ENCODE assay signal across 8 mouse cellular contexts in genomic region chr6:145441416-145442110, GRCm38 (mm10).
DNase-seq lines count a peak whose midpoint lies in the region; ATAC-seq and TF ChIP-seq lines count a peak whose summit lies in the region.

No protein-coding gene starts in this region.

- H3K9me3 ChIP-seq in embryonic facial prominence, embryonic 15.5 days (replicated peaks), result no peaks in the 10 kb centered on the region
- no peaks in the 10 kb centered on the region for H3K9me3 ChIP-seq in limb, embryonic 15.5 days

- peak in 1 of 2 experiments; percentile 17 for DNase-seq in left cerebral cortex, adult 2 months (ENCODE audit: extremely low spot score in 1 of 2, low spot score in 2 of 2)
- DNase-seq in left cerebral cortex, adult 8-10 months (ENCODE audit: low spot score in 2 of 2), result no peak
- peak; percentile 74 for DNase-seq in heart, postnatal 4 days
- no peak for DNase-seq in layer of hippocampus, postnatal 36 days

- peaks cover 5% of the 10 kb centered on the region for H3K4me1 ChIP-seq in bone marrow macrophage, adult 2 months (ENCODE audit: control insufficient read depth, insufficient read depth, low read length)
- H3K4me1 ChIP-seq in embryonic facial prominence, embryonic 15.5 days, result peaks cover 46% of the 10 kb centered on the region
- peaks cover 31% of the 10 kb centered on the region for H3K4me1 ChIP-seq in limb, embryonic 15.5 days
- H3K4me1 ChIP-seq in small intestine, adult 2 months (ENCODE audit: control insufficient read depth, insufficient read depth, insufficient read length, low read length), result no peaks in the 10 kb centered on the region

- H3K9ac ChIP-seq in embryonic facial prominence, embryonic 15.5 days, result no peak overlapping the region
- H3K9ac ChIP-seq in limb, embryonic 15.5 days, result no peak overlapping the region

- intact Hi-C loops in left cerebral cortex, adult 2 months (cut with DNase I), result loop anchor here (2.0 kb wide), 1 partner anchor 351 kb away; no protein-coding TSS in a partner anchor

- no peaks in the 10 kb centered on the region for H3K36me3 ChIP-seq in embryonic facial prominence, embryonic 15.5 days
- H3K36me3 ChIP-seq in limb, embryonic 15.5 days, result no peaks in the 10 kb centered on the region
- no peaks in the 10 kb centered on the region for H3K36me3 ChIP-seq in small intestine, adult 2 months (ENCODE audit: control insufficient read depth, insufficient read depth, low read length)

- 43% methylated on average over 18 of the region's 18 CpGs for WGBS in embryonic facial prominence, embryonic 15.5 days
- 54% methylated on average over 18 of the region's 18 CpGs for WGBS in limb, embryonic 15.5 days
- WGBS in small intestine, adult 2 months, result 70% methylated on average over 18 of the region's 18 CpGs

- H3K4me3 ChIP-seq in left cerebral cortex, adult 2 months, result no peak overlapping the region
- no peak overlapping the region for H3K4me3 ChIP-seq in bone marrow macrophage, adult 2 months (ENCODE audit: insufficient read depth, low read length)
- no peak overlapping the region for H3K4me3 ChIP-seq in embryonic facial prominence, embryonic 15.5 days (replicated peaks)
- no peak overlapping the region for H3K4me3 ChIP-seq in limb, embryonic 15.5 days
- no peak overlapping the region for H3K4me3 ChIP-seq in small intestine, adult 2 months (ENCODE audit: low read depth, low read length)

- no peak overlapping the region; the same call in 1 of the 2 replicates for H3K4me2 ChIP-seq in embryonic facial prominence, embryonic 15.5 days (replicated peaks)
- H3K4me2 ChIP-seq in limb, embryonic 15.5 days, result no peak overlapping the region

- ATAC-seq in embryonic facial prominence, embryonic 15.5 days (ENCODE audit: insufficient number of reproducible peaks, low FRiP score, low TSS enrichment, low read depth), result peak; percentile 71
- ATAC-seq in limb, embryonic 15.5 days (ENCODE audit: insufficient number of reproducible peaks, low FRiP score, low TSS enrichment, low read depth), result peak; percentile 27

- peak; percentile 54 for TF ChIP-seq CTCF in left cerebral cortex, adult 2 months (IDR thresholded peaks at IDR 0.05)
- TF ChIP-seq CTCF in bone marrow macrophage, adult 2 months (IDR thresholded peaks at IDR 0.05; ENCODE audit: low read depth, low read length), result peak; percentile 16; the same call in 1 of the 2 replicates
- peak; percentile 26; the same call in 1 of the 2 replicates for TF ChIP-seq CTCF in small intestine, adult 2 months (IDR thresholded peaks at IDR 0.05; ENCODE audit: extremely low read depth, insufficient read length, insufficient replicate concordance, low read depth, low read length)

- no peaks in the 10 kb centered on the region for H3K27me3 ChIP-seq in embryonic facial prominence, embryonic 15.5 days
- no peaks in the 10 kb centered on the region for H3K27me3 ChIP-seq in limb, embryonic 15.5 days
- no peaks in the 10 kb centered on the region for H3K27me3 ChIP-seq in small intestine, adult 2 months (ENCODE audit: control insufficient read depth, insufficient read depth, low read length)

- no peak for TF ChIP-seq POLR2A in bone marrow macrophage, adult 2 months (IDR thresholded peaks at IDR 0.05; ENCODE audit: borderline replicate concordance, low read depth, low read length)
- no peak for TF ChIP-seq POLR2A in small intestine, adult 2 months (IDR thresholded peaks at IDR 0.05; ENCODE audit: low read depth, low read length)

- no peak overlapping the region for H3K27ac ChIP-seq in left cerebral cortex, adult 2 months
- H3K27ac ChIP-seq in bone marrow macrophage, adult 2 months (ENCODE audit: insufficient read depth, low read depth, low read length), result no peak overlapping the region
- H3K27ac ChIP-seq in embryonic facial prominence, embryonic 15.5 days (replicated peaks), result peak overlapping the region; percentile 85
- H3K27ac ChIP-seq in limb, embryonic 15.5 days, result peak overlapping the region; percentile 80
- H3K27ac ChIP-seq in small intestine, adult 2 months (ENCODE audit: insufficient read depth, low read depth, low read length), result no peak overlapping the region

Comparison
In these comparisons a context has a peak if more than half of its experiments do, and no peak if none do; other contexts are left out.
1. H3K27ac ChIP-seq: peak in embryonic facial prominence, embryonic 15.5 days (single experiment) and limb, embryonic 15.5 days (single experiment); none in left cerebral cortex, adult 2 months (single experiment), bone marrow macrophage, adult 2 months (single experiment) and small intestine, adult 2 months (single experiment).
2. Peak in every context shown above with its lines, with median percentiles within 50 percentile points of each other: CTCF ChIP-seq.